Mouse (Mus musculus): ENCODE measurements around the gene Slc48a1.

DNA sequence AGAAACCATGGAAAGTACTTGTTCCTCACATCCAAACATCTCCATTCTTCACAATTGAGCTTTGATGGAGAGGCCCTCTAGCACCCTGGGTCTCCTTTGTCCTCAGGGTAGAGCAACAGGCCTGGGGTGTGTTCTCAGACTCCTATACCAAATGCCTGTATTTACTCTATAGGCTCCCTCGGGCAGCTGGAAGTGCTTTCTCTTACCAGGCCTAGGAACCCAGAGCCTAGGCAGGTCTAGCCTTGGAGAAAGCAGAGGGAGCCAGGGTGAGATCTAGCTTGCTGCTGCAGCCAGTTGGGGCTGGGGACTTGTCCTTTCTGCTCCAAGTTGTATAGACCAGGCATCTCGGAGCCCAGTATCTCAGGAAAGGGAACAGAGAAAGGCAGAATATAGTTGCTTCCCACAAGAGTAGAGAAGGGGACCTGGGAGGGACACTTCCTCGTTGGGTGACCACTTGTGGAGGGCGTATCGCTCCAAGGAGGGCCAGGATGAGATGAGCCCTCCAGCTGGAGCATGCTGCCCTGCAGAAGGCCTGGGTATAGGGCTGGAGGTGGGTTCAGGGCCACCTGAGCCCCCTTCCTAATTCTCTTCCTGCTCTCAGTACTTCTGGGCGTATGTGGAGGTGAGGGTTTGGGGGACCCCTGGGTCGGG is 9.0 kb downstream of the Slc48a1 start:
- TF ChIP-seq CTCF (IDR thresholded peaks at IDR 0.05; ENCODE audit: low read depth), result no peak
- TF ChIP-seq EP300 (optimal IDR thresholded peaks at IDR 0.05), result no peak
